Mouse (Mus musculus): ENCODE measurements around the gene Cirbp.

- no peak for TF ChIP-seq POLR2A (IDR thresholded peaks at IDR 0.05; ENCODE audit: low read depth, low read length)
- TF ChIP-seq CTCF (IDR thresholded peaks at IDR 0.05; ENCODE audit: borderline replicate concordance, insufficient read depth, low read length): no peak
These were observed 12.1 kb upstream of the Cirbp start for GRCm38 (mm10) chr10:80153713-80154112.
